Mouse (Mus musculus): ENCODE results near the gene Slc22a18. TPM values are rescaled to one million over a fixed set of nuclear protein-coding genes. Genes with fewer than 3 reads are reported as not detected.

Slc22a18 gene
- polyA plus RNA-seq, 1 experiment from 2014 or later = 3.5 TPM

- Histone ChIP-seq H3K27ac (ENCODE audit: low read length) (no peak overlapping the region), H3K36me3 (ENCODE audit: control insufficient read depth, insufficient read depth, low read length) (peaks cover 12% of the 10 kb centered on the region), H3K27me3 (ENCODE audit: control insufficient read depth, insufficient read depth, low read depth, low read length) (peaks cover 2% of the 10 kb centered on the region), H3K4me3 (ENCODE audit: low read length) (no peak overlapping the region), H3K9me3 (ENCODE audit: control insufficient read depth, low read length) (no peaks in the 10 kb centered on the region), H3K4me2 (ENCODE audit: low read depth, low read length) (no peak overlapping the region), H3K4me1 (replicated peaks; ENCODE audit: control insufficient read depth, insufficient read depth, low read length) (no peaks in the 10 kb centered on the region), H3K9ac (ENCODE audit: low read length) (no peak overlapping the region)
- no peak for ATAC-seq (ENCODE audit: low read depth)
- 70% methylated on average over 1 of the region's 1 CpGs for WGBS
These were observed 36.0 kb downstream of the Slc22a18 start for GRCm38 (mm10) chr7:143509566-143509965.

- H3K9ac ChIP-seq (ENCODE audit: low read length) = no peak overlapping the region
- no peak overlapping the region for H3K4me3 ChIP-seq (ENCODE audit: low read length)
- WGBS = 74% methylated on average over 3 of the region's 3 CpGs
These were observed 37.2 kb downstream of the Slc22a18 start for GRCm38 (mm10) chr7:143510593-143511334.

GRCm38 (mm10) chr7:143511335-143511712 is 37.8 kb downstream of the Slc22a18 start:
- no peak overlapping the region for H3K4me2 ChIP-seq (ENCODE audit: low read depth, low read length)
- peaks cover 25% of the 10 kb centered on the region for H3K36me3 ChIP-seq (ENCODE audit: control insufficient read depth, insufficient read depth, low read length)
- H3K27ac ChIP-seq (ENCODE audit: low read length) = no peak overlapping the region
- no peak overlapping the region for H3K9ac ChIP-seq (ENCODE audit: low read length)
- ATAC-seq (ENCODE audit: low read depth) = no peak
- no peaks in the 10 kb centered on the region for H3K4me1 ChIP-seq (replicated peaks; ENCODE audit: control insufficient read depth, insufficient read depth, low read length)
- H3K4me3 ChIP-seq (ENCODE audit: low read length) = no peak overlapping the region
- H3K9me3 ChIP-seq (ENCODE audit: control insufficient read depth, low read length) = no peaks in the 10 kb centered on the region
- no peaks in the 10 kb centered on the region for H3K27me3 ChIP-seq (ENCODE audit: control insufficient read depth, insufficient read depth, low read depth, low read length)

More at GRCm38 (mm10) chr7:143510593-143511334, 37.2 kb downstream of the Slc22a18 start:
- Histone ChIP-seq H3K4me1 (replicated peaks; ENCODE audit: control insufficient read depth, insufficient read depth, low read length) (no peaks in the 10 kb centered on the region), H3K36me3 (ENCODE audit: control insufficient read depth, insufficient read depth, low read length) (peaks cover 20% of the 10 kb centered on the region), H3K4me2 (ENCODE audit: low read depth, low read length) (no peak overlapping the region), H3K27ac (ENCODE audit: low read length) (no peak overlapping the region), H3K9me3 (ENCODE audit: control insufficient read depth, low read length) (no peaks in the 10 kb centered on the region), H3K27me3 (ENCODE audit: control insufficient read depth, insufficient read depth, low read depth, low read length) (no peaks in the 10 kb centered on the region)
- no peak for ATAC-seq (ENCODE audit: low read depth)

GRCm38 (mm10) chr7:143513763-143514415 is 40.4 kb downstream of the Slc22a18 start:
- Histone ChIP-seq H3K27ac (ENCODE audit: low read length) (no peak overlapping the region), H3K36me3 (ENCODE audit: control insufficient read depth, insufficient read depth, low read length) (peaks cover 31% of the 10 kb centered on the region), H3K4me3 (ENCODE audit: low read length) (no peak overlapping the region), H3K27me3 (ENCODE audit: control insufficient read depth, insufficient read depth, low read depth, low read length) (no peaks in the 10 kb centered on the region), H3K9ac (ENCODE audit: low read length) (no peak overlapping the region), H3K4me1 (replicated peaks; ENCODE audit: control insufficient read depth, insufficient read depth, low read length) (no peaks in the 10 kb centered on the region), H3K4me2 (ENCODE audit: low read depth, low read length) (no peak overlapping the region), H3K9me3 (ENCODE audit: control insufficient read depth, low read length) (no peaks in the 10 kb centered on the region)
- ATAC-seq (ENCODE audit: low read depth) = no peak
- WGBS = 78% methylated on average over 10 of the region's 10 CpGs

- H3K4me3 ChIP-seq (ENCODE audit: low read length) = no peak overlapping the region
- no peak overlapping the region for H3K27ac ChIP-seq (ENCODE audit: low read length)
- H3K9ac ChIP-seq (ENCODE audit: low read length) = no peak overlapping the region
- WGBS = 82% methylated on average over 4 of the region's 4 CpGs
- H3K4me1 ChIP-seq (replicated peaks; ENCODE audit: control insufficient read depth, insufficient read depth, low read length) = no peaks in the 10 kb centered on the region
- no peaks in the 10 kb centered on the region for H3K9me3 ChIP-seq (ENCODE audit: control insufficient read depth, low read length)
- no peak overlapping the region for H3K4me2 ChIP-seq (ENCODE audit: low read depth, low read length)
- H3K36me3 ChIP-seq (ENCODE audit: control insufficient read depth, insufficient read depth, low read length) = peaks cover 36% of the 10 kb centered on the region
- ATAC-seq (ENCODE audit: low read depth) = no peak
- no peaks in the 10 kb centered on the region for H3K27me3 ChIP-seq (ENCODE audit: control insufficient read depth, insufficient read depth, low read depth, low read length)
These were observed 40.9 kb downstream of the Slc22a18 start for GRCm38 (mm10) chr7:143514416-143514768.

GRCm38 (mm10) chr7:143519333-143519732 is 45.8 kb downstream of the Slc22a18 start:
- Histone ChIP-seq H3K4me1 (replicated peaks; ENCODE audit: control insufficient read depth, insufficient read depth, low read length) (no peaks in the 10 kb centered on the region), H3K27ac (ENCODE audit: low read length) (no peak overlapping the region), H3K4me3 (ENCODE audit: low read length) (no peak overlapping the region), H3K36me3 (ENCODE audit: control insufficient read depth, insufficient read depth, low read length) (peaks cover 62% of the 10 kb centered on the region), H3K9ac (ENCODE audit: low read length) (no peak overlapping the region), H3K27me3 (ENCODE audit: control insufficient read depth, insufficient read depth, low read depth, low read length) (no peaks in the 10 kb centered on the region), H3K4me2 (ENCODE audit: low read depth, low read length) (no peak overlapping the region), H3K9me3 (ENCODE audit: control insufficient read depth, low read length) (no peaks in the 10 kb centered on the region)
- no peak for ATAC-seq (ENCODE audit: low read depth)
- WGBS = 67% methylated on average over 4 of the region's 4 CpGs

GRCm38 (mm10) chr7:143532410-143532809 is 58.9 kb downstream of the Slc22a18 start:
- Histone ChIP-seq H3K4me1 (replicated peaks; ENCODE audit: control insufficient read depth, insufficient read depth, low read length) (no peaks in the 10 kb centered on the region), H3K27ac (ENCODE audit: low read length) (no peak overlapping the region), H3K4me3 (ENCODE audit: low read length) (no peak overlapping the region), H3K4me2 (ENCODE audit: low read depth, low read length) (no peak overlapping the region), H3K27me3 (ENCODE audit: control insufficient read depth, insufficient read depth, low read depth, low read length) (no peaks in the 10 kb centered on the region), H3K36me3 (ENCODE audit: control insufficient read depth, insufficient read depth, low read length) (peaks cover 68% of the 10 kb centered on the region), H3K9me3 (ENCODE audit: control insufficient read depth, low read length) (no peaks in the 10 kb centered on the region), H3K9ac (ENCODE audit: low read length) (no peak overlapping the region)
- no peak for ATAC-seq (ENCODE audit: low read depth)
- 68% methylated on average over 1 of the region's 1 CpGs for WGBS

GRCm38 (mm10) chr7:143533284-143533683 is 59.7 kb downstream of the Slc22a18 start:
- Histone ChIP-seq H3K27me3 (ENCODE audit: control insufficient read depth, insufficient read depth, low read depth, low read length) (no peaks in the 10 kb centered on the region), H3K36me3 (ENCODE audit: control insufficient read depth, insufficient read depth, low read length) (peaks cover 72% of the 10 kb centered on the region), H3K4me3 (ENCODE audit: low read length) (no peak overlapping the region), H3K4me2 (ENCODE audit: low read depth, low read length) (no peak overlapping the region), H3K27ac (ENCODE audit: low read length) (no peak overlapping the region), H3K9me3 (ENCODE audit: control insufficient read depth, low read length) (no peaks in the 10 kb centered on the region), H3K4me1 (replicated peaks; ENCODE audit: control insufficient read depth, insufficient read depth, low read length) (no peaks in the 10 kb centered on the region), H3K9ac (ENCODE audit: low read length) (no peak overlapping the region)
- no peak for ATAC-seq (ENCODE audit: low read depth)
- WGBS = 75% methylated on average over 2 of the region's 2 CpGs

GRCm38 (mm10) chr7:143536251-143536650 is 62.7 kb downstream of the Slc22a18 start:
- H3K4me1 ChIP-seq (replicated peaks; ENCODE audit: control insufficient read depth, insufficient read depth, low read length) = no peaks in the 10 kb centered on the region
- H3K9ac ChIP-seq (ENCODE audit: low read length) = no peak overlapping the region
- no peaks in the 10 kb centered on the region for H3K27me3 ChIP-seq (ENCODE audit: control insufficient read depth, insufficient read depth, low read depth, low read length)
- H3K36me3 ChIP-seq (ENCODE audit: control insufficient read depth, insufficient read depth, low read length) = peaks cover 55% of the 10 kb centered on the region
- no peak overlapping the region for H3K4me3 ChIP-seq (ENCODE audit: low read length)
- no peak overlapping the region for H3K27ac ChIP-seq (ENCODE audit: low read length)
- 81% methylated on average over 3 of the region's 3 CpGs for WGBS
- no peaks in the 10 kb centered on the region for H3K9me3 ChIP-seq (ENCODE audit: control insufficient read depth, low read length)
- H3K4me2 ChIP-seq (ENCODE audit: low read depth, low read length) = no peak overlapping the region
- no peak for ATAC-seq (ENCODE audit: low read depth)

Measured in lung, embryonic 16.5 days (tissue).